Mouse (Mus musculus) forebrain, embryonic 13.5 days (tissue): Measurements from ENCODE around the gene BC048403. TPM values are rescaled to one million over a fixed set of nuclear protein-coding genes. Genes with fewer than 3 reads are reported as not detected.

Experiments used
- ATAC-seq: fragments of 200-750 bp; cut with Nextera tagmentation; 2 replicates; pipeline ENCODE4 v1.8.0; 2017
- H3K27ac ChIP-seq: fragments of 300-500 bp; sonication (generic); 2 replicates; pipeline ENCODE4 v1.5.1; 2015; ENCODE audit warnings: inconsistent platforms, mild to moderate bottlenecking, moderate library complexity
- H3K27me3 ChIP-seq: fragments of 300-500 bp; sonication (generic); 2 replicates; pipeline ENCODE4 v1.6.1; 2015; ENCODE audit warnings: mild to moderate bottlenecking, inconsistent platforms
- H3K36me3 ChIP-seq: fragments of 300-500 bp; sonication (generic); 2 replicates; pipeline ENCODE4 v1.6.1; 2015; ENCODE audit warnings: mild to moderate bottlenecking, inconsistent platforms; ENCODE audit not compliant: poor library complexity, severe bottlenecking
- H3K4me1 ChIP-seq: fragments of 300-500 bp; sonication (generic); 2 replicates; pipeline ENCODE4 v1.6.1; 2015; ENCODE audit warnings: inconsistent platforms
- H3K4me2 ChIP-seq: fragments of 300-500 bp; sonication (generic); 2 replicates; pipeline ENCODE4 v1.6.1; 2015; ENCODE audit warnings: inconsistent platforms, mild to moderate bottlenecking, moderate library complexity
- H3K4me3 ChIP-seq: fragments of 300-500 bp; sonication (generic); 2 replicates; pipeline ENCODE4 v1.5.1; 2015; ENCODE audit warnings: mild to moderate bottlenecking, inconsistent platforms
- H3K9ac ChIP-seq: fragments of 300-500 bp; sonication (generic); 2 replicates; pipeline ENCODE4 v1.6.1; 2015; ENCODE audit warnings: mild to moderate bottlenecking, inconsistent platforms
- H3K9me3 ChIP-seq: fragments of 300-500 bp; sonication (generic); replicated peaks from 2 replicates; pipeline ENCODE4 v1.6.1; 2016; ENCODE audit warnings: inconsistent platforms
- WGBS: fragments of 180-500 bp; shearing (Covaris S2); methylation state at CpG from one replicate; pipeline ENCODE4 v1.1.7; 2015; 5-methylcytosine and 5-hydroxymethylcytosine counted together
- polyA plus RNA-seq: library from polyadenylated mRNA; unstranded; fragments of >200 nt; fragmentation: Nextera tagmentation; extraction: Ambion mirVana; gene quantifications from 2 replicates; pipeline ENCODE4 v1.2.1, GENCODE M21; 2015

BC048403 gene
- 1.7 and 2.3 TPM in 2 replicates for polyA plus RNA-seq

DNA sequence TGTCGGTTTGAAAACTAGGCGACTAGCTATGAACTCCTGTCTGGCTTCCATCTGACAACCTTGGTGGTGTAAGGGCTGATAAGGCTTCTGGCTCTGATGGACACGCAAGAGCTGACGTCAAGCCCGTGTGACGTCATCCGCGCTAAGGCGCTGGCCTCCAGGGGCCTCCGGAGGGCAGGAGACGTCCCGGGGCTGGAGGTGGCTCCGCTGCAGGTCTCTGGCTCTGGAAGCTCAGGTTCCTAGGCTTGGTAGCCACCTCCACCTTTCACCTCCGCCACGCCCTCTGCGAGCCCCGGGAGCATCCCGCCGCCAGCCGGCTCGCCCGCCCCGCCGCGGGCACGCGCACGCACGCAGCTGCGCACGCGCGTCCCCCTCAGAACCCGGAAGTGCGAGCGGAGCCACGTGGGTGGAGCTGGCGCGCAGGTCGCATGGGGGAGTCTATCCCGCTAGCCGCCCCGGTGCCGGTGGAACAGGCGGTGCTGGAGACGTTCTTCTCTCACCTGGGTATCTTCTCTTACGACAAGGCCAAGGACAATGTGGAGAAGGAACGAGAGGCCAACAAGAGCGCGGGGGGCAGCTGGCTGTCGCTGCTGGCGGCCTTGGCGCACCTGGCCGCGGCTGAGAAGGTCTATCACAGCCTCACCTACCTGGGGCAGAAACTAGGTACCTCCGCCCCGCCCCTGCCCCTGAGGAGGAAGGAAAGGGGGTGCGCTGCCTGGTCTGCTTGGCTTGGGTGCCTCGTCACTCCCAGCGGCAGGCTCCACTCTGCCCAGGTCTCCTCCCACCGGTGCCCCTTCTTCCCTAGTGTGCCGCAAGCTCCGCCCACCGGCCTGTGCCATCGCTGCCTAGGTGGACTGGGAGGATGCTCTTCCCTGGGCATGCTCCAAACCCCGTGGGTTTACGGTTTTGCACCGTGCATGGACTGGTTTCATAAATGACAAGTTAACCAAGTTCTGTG is at the start of gene BC048403:
BC048403 (plus strand) TSS at position 390 of the 958 bp plus-strand sequence.
- ATAC-seq = peak; percentile 95
- no peaks in the 10 kb centered on the region for H3K27me3 ChIP-seq

GRCm38 (mm10) chr10:121692944-121693579 is 46.7 kb upstream of the BC048403 start:
- 69% methylated on average over 18 of the region's 18 CpGs for WGBS
- Histone ChIP-seq H3K36me3 (no peaks in the 10 kb centered on the region), H3K4me3 (no peak overlapping the region), H3K27ac (no peak overlapping the region), H3K27me3 (no peaks in the 10 kb centered on the region), H3K4me1 (no peaks in the 10 kb centered on the region), H3K4me2 (peak overlapping the region; percentile 6; the same call in 1 of the 2 replicates), H3K9ac (no peak overlapping the region), H3K9me3 (no peaks in the 10 kb centered on the region; the same call in 1 of the 2 replicates)
- no peak for ATAC-seq

More for the DNA sequence above, at the start of gene BC048403:
- Histone ChIP-seq H3K27ac (no peak within 1 kb of the TSS), H3K9ac (peak within 1 kb of the TSS; percentile 75), H3K36me3 (no peaks in the 10 kb centered on the region), H3K4me2 (peak within 1 kb of the TSS; percentile 95), H3K4me1 (peaks cover 10% of the 10 kb centered on the region), H3K4me3 (peak within 1 kb of the TSS; percentile 89), H3K9me3 (no peaks in the 10 kb centered on the region)
- WGBS = under 1% methylated on average over 66 of the region's 68 CpGs

DNA sequence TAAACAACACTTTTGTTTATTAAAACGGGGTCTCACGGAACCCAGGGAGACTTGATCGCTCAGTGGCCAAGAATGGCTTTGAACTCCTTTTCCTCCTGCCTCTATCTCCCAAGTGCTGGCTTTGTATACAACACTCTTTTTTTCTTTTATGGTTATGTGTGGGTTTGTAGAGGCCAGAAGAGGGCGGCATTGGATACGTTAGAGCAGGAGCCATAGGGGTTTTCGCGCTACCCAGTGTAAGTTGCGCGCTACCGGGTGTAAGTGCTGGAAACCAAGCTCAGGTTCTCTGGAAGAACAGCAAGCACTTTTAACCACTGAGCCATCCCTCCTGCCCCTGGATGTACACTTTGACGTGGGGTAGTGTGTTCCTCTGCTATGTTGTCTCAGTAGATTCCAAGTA is 45.2 kb upstream of the BC048403 start:
- H3K9ac ChIP-seq = no peak overlapping the region
- H3K4me2 ChIP-seq = no peak overlapping the region
- no peaks in the 10 kb centered on the region for H3K4me1 ChIP-seq
- no peaks in the 10 kb centered on the region for H3K36me3 ChIP-seq
- 86% methylated on average over 11 of the region's 11 CpGs for WGBS
- no peak overlapping the region for H3K27ac ChIP-seq
- H3K9me3 ChIP-seq = no peaks in the 10 kb centered on the region; the same call in 1 of the 2 replicates
- no peak overlapping the region for H3K4me3 ChIP-seq
- H3K27me3 ChIP-seq = no peaks in the 10 kb centered on the region
- ATAC-seq = no peak

- no peak overlapping the region for H3K4me3 ChIP-seq
- no peaks in the 10 kb centered on the region for H3K27me3 ChIP-seq
- 63% methylated on average over 11 of the region's 11 CpGs for WGBS
- ATAC-seq = peak; percentile 45
- H3K27ac ChIP-seq = no peak overlapping the region
- H3K4me1 ChIP-seq = no peaks in the 10 kb centered on the region
- H3K9ac ChIP-seq = no peak overlapping the region
- H3K4me2 ChIP-seq = no peak overlapping the region
- no peaks in the 10 kb centered on the region; the same call in 1 of the 2 replicates for H3K9me3 ChIP-seq
- H3K36me3 ChIP-seq = no peaks in the 10 kb centered on the region
Observed at GRCm38 (mm10) chr10:121701296-121702248, 38.2 kb upstream of the BC048403 start.

DNA sequence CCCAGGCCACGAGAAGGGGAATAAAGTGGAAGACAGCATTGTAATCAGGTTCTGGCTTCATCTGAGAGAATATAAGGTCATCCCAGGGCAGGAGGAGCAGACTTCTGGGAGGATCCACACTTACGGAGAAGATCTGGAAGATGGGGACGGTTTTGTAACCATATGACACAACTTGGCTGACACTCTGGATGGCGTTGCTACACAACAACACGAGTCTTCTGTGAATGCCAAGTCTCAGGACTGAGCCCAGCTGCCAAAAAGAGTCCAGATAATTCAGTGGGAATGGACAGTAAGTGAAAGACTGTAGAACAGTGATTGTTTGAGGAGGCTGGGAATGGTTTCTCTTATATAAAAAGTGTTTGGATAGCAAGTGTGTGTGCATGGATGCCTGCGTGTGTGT is 36.1 kb upstream of the BC048403 start:
- Histone ChIP-seq H3K4me1 (no peaks in the 10 kb centered on the region), H3K4me3 (no peak overlapping the region), H3K36me3 (no peaks in the 10 kb centered on the region), H3K27ac (no peak overlapping the region), H3K9me3 (no peaks in the 10 kb centered on the region), H3K4me2 (no peak overlapping the region), H3K27me3 (no peaks in the 10 kb centered on the region), H3K9ac (no peak overlapping the region)
- 88% methylated on average over 6 of the region's 6 CpGs for WGBS
- ATAC-seq = no peak

GRCm38 (mm10) chr10:121704871-121705270 is 34.9 kb upstream of the BC048403 start:
- Histone ChIP-seq H3K36me3 (no peaks in the 10 kb centered on the region), H3K27me3 (no peaks in the 10 kb centered on the region), H3K4me2 (no peak overlapping the region), H3K27ac (no peak overlapping the region), H3K9ac (no peak overlapping the region), H3K9me3 (no peaks in the 10 kb centered on the region), H3K4me3 (no peak overlapping the region), H3K4me1 (no peaks in the 10 kb centered on the region)
- WGBS = 91% methylated on average over 6 of the region's 6 CpGs
- ATAC-seq = no peak

- WGBS = 87% methylated on average over 15 of the region's 15 CpGs
- ATAC-seq = no peak
- Histone ChIP-seq H3K4me2 (no peak overlapping the region), H3K9me3 (no peaks in the 10 kb centered on the region), H3K4me1 (no peaks in the 10 kb centered on the region), H3K36me3 (no peaks in the 10 kb centered on the region), H3K27me3 (no peaks in the 10 kb centered on the region), H3K9ac (no peak overlapping the region), H3K4me3 (no peak overlapping the region), H3K27ac (no peak overlapping the region)
Observed at GRCm38 (mm10) chr10:121705399-121706163, 34.2 kb upstream of the BC048403 start.

DNA sequence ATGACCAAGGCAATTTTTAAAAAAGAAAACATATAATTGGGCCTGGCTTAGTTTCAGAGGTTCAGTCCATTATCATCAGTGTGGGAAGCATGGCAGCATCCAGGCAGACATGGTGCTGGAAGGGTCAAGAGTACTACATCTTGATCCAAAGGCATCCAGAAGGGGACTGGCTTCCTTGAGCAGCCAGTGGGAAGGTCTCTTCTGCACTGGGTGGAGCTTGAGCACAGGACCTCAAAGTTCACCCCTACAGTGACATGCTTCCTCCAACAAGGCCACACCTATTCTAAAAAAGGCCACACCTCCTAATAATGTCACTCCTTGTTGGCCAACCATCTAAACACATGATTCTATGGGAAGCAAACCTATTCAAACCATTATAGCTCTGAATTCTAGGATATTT is 22.9 kb upstream of the BC048403 start:
- no peak overlapping the region for H3K27ac ChIP-seq
- H3K4me2 ChIP-seq = no peak overlapping the region
- H3K9ac ChIP-seq = no peak overlapping the region
- no peaks in the 10 kb centered on the region for H3K27me3 ChIP-seq
- no peak overlapping the region for H3K4me3 ChIP-seq
- no peaks in the 10 kb centered on the region for H3K4me1 ChIP-seq
- no peak for ATAC-seq
- H3K36me3 ChIP-seq = no peaks in the 10 kb centered on the region
- H3K9me3 ChIP-seq = peaks cover 6% of the 10 kb centered on the region

GRCm38 (mm10) chr10:121718896-121719585 is 20.7 kb upstream of the BC048403 start:
- Histone ChIP-seq H3K9me3 (peaks cover 11% of the 10 kb centered on the region), H3K27me3 (no peaks in the 10 kb centered on the region), H3K36me3 (no peaks in the 10 kb centered on the region), H3K27ac (no peak overlapping the region), H3K4me3 (no peak overlapping the region), H3K9ac (no peak overlapping the region), H3K4me1 (no peaks in the 10 kb centered on the region), H3K4me2 (no peak overlapping the region)
- WGBS = 93% methylated on average over 18 of the region's 18 CpGs
- ATAC-seq = no peak

- H3K4me2 ChIP-seq = no peak overlapping the region
- H3K27me3 ChIP-seq = no peaks in the 10 kb centered on the region
- ATAC-seq = no peak
- H3K36me3 ChIP-seq = no peaks in the 10 kb centered on the region
- peaks cover 11% of the 10 kb centered on the region for H3K9me3 ChIP-seq
- no peaks in the 10 kb centered on the region for H3K4me1 ChIP-seq
- WGBS = 96% methylated on average over 13 of the region's 13 CpGs
- H3K4me3 ChIP-seq = no peak overlapping the region
- no peak overlapping the region for H3K9ac ChIP-seq
- H3K27ac ChIP-seq = no peak overlapping the region
Observed at GRCm38 (mm10) chr10:121720701-121721100, 19.0 kb upstream of the BC048403 start.
